Mouse (Mus musculus): Measurements from ENCODE around the gene Olfr319.
"Not testable (repeated sequence)": the region's sequence is repeated elsewhere in the genome, so short reads cannot be mapped to it uniquely, and the experiment has no call there.

Olfr319 gene

GRCm38 (mm10) chr11:58698862-58699261 is at the start of gene Olfr319:
TSS of gene Olfr319 (plus strand) at chr11:58699162.
- no peak for DNase-seq (ENCODE audit: low read depth, low spot score)

GRCm38 (mm10) chr11:58655151-58655550 is 43.8 kb upstream of the Olfr319 start:
- no peak for DNase-seq (ENCODE audit: low read depth, low spot score)

- DNase-seq (ENCODE audit: low read depth, low spot score) = no peak
Measured at GRCm38 (mm10) chr11:58658596-58658995, 40.4 kb upstream of the Olfr319 start, which contains the start of gene Olfr322. TSS of gene Olfr322 (plus strand) at chr11:58658782.

GRCm38 (mm10) chr11:58669252-58669651 is 29.7 kb upstream of the Olfr319 start:
- no peak for DNase-seq (ENCODE audit: low read depth, low spot score)

GRCm38 (mm10) chr11:58671825-58672224 is 27.1 kb upstream of the Olfr319 start:
- DNase-seq (ENCODE audit: low read depth, low spot score) = no peak

GRCm38 (mm10) chr11:58680799-58681198 is 18.2 kb upstream of the Olfr319 start, which contains the start of gene Olfr320:
TSS of gene Olfr320 (plus strand) at chr11:58681099.
- DNase-seq (ENCODE audit: low read depth, low spot score) = no peak

GRCm38 (mm10) chr11:58709086-58709485 is 10.1 kb downstream of the Olfr319 start:
- no peak for DNase-seq (ENCODE audit: low read depth, low spot score)

- not testable (repeated sequence) for DNase-seq (ENCODE audit: low read depth, low spot score)
Measured at GRCm38 (mm10) chr11:58717723-58718122, 18.8 kb downstream of the Olfr319 start.

- DNase-seq (ENCODE audit: low read depth, low spot score) = no peak
Measured at GRCm38 (mm10) chr11:58719701-58720100, 20.7 kb downstream of the Olfr319 start.

- DNase-seq (ENCODE audit: low read depth, low spot score) = no peak
Measured at GRCm38 (mm10) chr11:58723914-58724313, 25.0 kb downstream of the Olfr319 start, which contains the start of gene Olfr318. TSS of gene Olfr318 (minus strand) at chr11:58724014.

GRCm38 (mm10) chr11:58727896-58728650 is 29.1 kb downstream of the Olfr319 start:
- not testable (repeated sequence) for DNase-seq (ENCODE audit: low read depth, low spot score)

GRCm38 (mm10) chr11:58733372-58733771 is 34.4 kb downstream of the Olfr319 start:
- no peak for DNase-seq (ENCODE audit: low read depth, low spot score)

- DNase-seq (ENCODE audit: low read depth, low spot score) = no peak
Measured at GRCm38 (mm10) chr11:58738792-58739262, 39.9 kb downstream of the Olfr319 start, which contains the start of gene Olfr317. TSS of gene Olfr317 (minus strand) at chr11:58739212.

- not testable (repeated sequence) for DNase-seq (ENCODE audit: low read depth, low spot score)
Measured at GRCm38 (mm10) chr11:58751096-58751495, 52.1 kb downstream of the Olfr319 start.

- no peak for DNase-seq (ENCODE audit: low read depth, low spot score)
Measured at GRCm38 (mm10) chr11:58752434-58752833, 53.5 kb downstream of the Olfr319 start, which contains the start of gene Olfr316. TSS of gene Olfr316 (plus strand) at chr11:58752734.
